Mouse (Mus musculus) kidney, embryonic 15.5 days (tissue): ENCODE measurements at regions not wholly inside any gene's neighbourhood (a gene's known extent, or its start where the extent isn't known, plus 50 kb on each side); places are given as distances from the start of the nearest gene placed in this dataset.

ENCODE experiments used
- ATAC-seq: fragments of 200-750 bp; cut with Nextera tagmentation; replicated peaks from 2 replicates; pipeline ENCODE4 v1.8.0; 2017; ENCODE audit warnings: moderate TSS enrichment; ENCODE audit not compliant: low FRiP score
- H3K27ac ChIP-seq: fragments of 300-500 bp; sonication (generic); 2 replicates; pipeline ENCODE4 v1.5.1; 2015; ENCODE audit warnings: mild to moderate bottlenecking, inconsistent platforms
- H3K27me3 ChIP-seq: fragments of 300-500 bp; sonication (generic); 2 replicates; pipeline ENCODE4 v1.6.1; 2015; ENCODE audit warnings: inconsistent platforms
- H3K36me3 ChIP-seq: fragments of 300-500 bp; sonication (generic); 2 replicates; pipeline ENCODE4 v1.6.1; 2015; ENCODE audit warnings: inconsistent platforms
- H3K4me1 ChIP-seq: fragments of 300-500 bp; sonication (generic); 2 replicates; pipeline ENCODE4 v1.6.1; 2015; ENCODE audit warnings: inconsistent platforms
- H3K4me2 ChIP-seq: fragments of 300-500 bp; sonication (generic); 2 replicates; pipeline ENCODE4 v1.6.1; 2015; ENCODE audit warnings: moderate library complexity, mild to moderate bottlenecking, inconsistent platforms
- H3K4me3 ChIP-seq: fragments of 300-500 bp; sonication (generic); replicated peaks from 2 replicates; pipeline ENCODE4 v1.5.1; 2015; ENCODE audit warnings: mild to moderate bottlenecking, inconsistent platforms
- H3K9ac ChIP-seq: fragments of 300-500 bp; sonication (generic); 2 replicates; pipeline ENCODE4 v1.6.1; 2015; ENCODE audit warnings: mild to moderate bottlenecking, inconsistent platforms
- H3K9me3 ChIP-seq: fragments of 300-500 bp; sonication (generic); replicated peaks from 2 replicates; pipeline ENCODE4 v1.6.1; 2016; ENCODE audit warnings: inconsistent platforms
- WGBS: fragments of 180-500 bp; shearing (Covaris S2); methylation state at CpG from one replicate; pipeline ENCODE4 v1.1.7; 2015; ENCODE audit warnings: mixed read lengths; 5-methylcytosine and 5-hydroxymethylcytosine counted together

GRCm38 (mm10) chr10:9529408-9529807, 145.6 kb downstream of the Samd5 start:
- Histone ChIP-seq H3K27ac (no peak overlapping the region), H3K9ac (no peak overlapping the region), H3K4me2 (no peak overlapping the region), H3K27me3 (no peaks in the 10 kb centered on the region), H3K36me3 (no peaks in the 10 kb centered on the region), H3K4me3 (no peak overlapping the region), H3K9me3 (no peaks in the 10 kb centered on the region), H3K4me1 (no peaks in the 10 kb centered on the region)
- no peak for ATAC-seq
- 52% methylated on average over 7 of the region's 7 CpGs for WGBS

- Histone ChIP-seq H3K4me3 (no peak overlapping the region), H3K9me3 (no peaks in the 10 kb centered on the region), H3K4me1 (no peaks in the 10 kb centered on the region), H3K27ac (no peak overlapping the region), H3K9ac (no peak overlapping the region), H3K4me2 (no peak overlapping the region), H3K36me3 (no peaks in the 10 kb centered on the region), H3K27me3 (no peaks in the 10 kb centered on the region)
- no peak for ATAC-seq
- 82% methylated on average over 4 of the region's 4 CpGs for WGBS
Observed at GRCm38 (mm10) chr10:9528066-9528465, 146.9 kb downstream of the Samd5 start.

- Histone ChIP-seq H3K4me3 (no peak overlapping the region), H3K4me1 (0 out of 2 replicates have a peak, but pooled peaks cover 3% of the 10 kb centered on the region), H3K9ac (no peak overlapping the region), H3K27ac (no peak overlapping the region), H3K27me3 (no peaks in the 10 kb centered on the region), H3K9me3 (no peaks in the 10 kb centered on the region), H3K36me3 (no peaks in the 10 kb centered on the region), H3K4me2 (no peak overlapping the region)
- ATAC-seq: no peak
- 66% methylated on average over 12 of the region's 12 CpGs for WGBS
Observed at GRCm38 (mm10) chr10:9509764-9510390, 165.1 kb downstream of the Samd5 start.

GRCm38 (mm10) chr10:9509092-9509671, 165.8 kb downstream of the Samd5 start:
- Histone ChIP-seq H3K4me1 (peaks cover 5% of the 10 kb centered on the region; the same call in 1 of the 2 replicates), H3K9me3 (no peaks in the 10 kb centered on the region), H3K4me3 (no peak overlapping the region), H3K9ac (no peak overlapping the region), H3K27me3 (no peaks in the 10 kb centered on the region), H3K4me2 (no peak overlapping the region), H3K36me3 (no peaks in the 10 kb centered on the region), H3K27ac (no peak overlapping the region)
- ATAC-seq: no peak
- WGBS: 78% methylated on average over 17 of the region's 17 CpGs

GRCm38 (mm10) chr10:9503569-9504493, 171.2 kb downstream of the Samd5 start:
- WGBS: 55% methylated on average over 11 of the region's 11 CpGs
- H3K27ac ChIP-seq: peak overlapping the region; percentile 22; the same call in 1 of the 2 replicates
- 0 out of 2 replicates have a peak, but pooled peaks have one; percentile 56 for ATAC-seq

GRCm38 (mm10) chr10:9498550-9498949, 176.5 kb downstream of the Samd5 start:
- H3K4me2 ChIP-seq: no peak overlapping the region
- 92% methylated on average over 3 of the region's 3 CpGs for WGBS
- ATAC-seq: no peak

More at GRCm38 (mm10) chr10:9503569-9504493, 171.2 kb downstream of the Samd5 start:
- H3K9me3 ChIP-seq: no peaks in the 10 kb centered on the region
- no peak overlapping the region for H3K4me2 ChIP-seq
- H3K27me3 ChIP-seq: no peaks in the 10 kb centered on the region
- no peak overlapping the region for H3K9ac ChIP-seq
- no peaks in the 10 kb centered on the region for H3K36me3 ChIP-seq
- no peak overlapping the region for H3K4me3 ChIP-seq
- H3K4me1 ChIP-seq: peaks cover 11% of the 10 kb centered on the region

GRCm38 (mm10) chr10:9497021-9497420, 178.0 kb downstream of the Samd5 start:
- Histone ChIP-seq H3K27me3 (no peaks in the 10 kb centered on the region), H3K4me2 (no peak overlapping the region), H3K27ac (no peak overlapping the region), H3K4me1 (no peaks in the 10 kb centered on the region), H3K36me3 (no peaks in the 10 kb centered on the region), H3K4me3 (no peak overlapping the region), H3K9me3 (no peaks in the 10 kb centered on the region), H3K9ac (no peak overlapping the region)
- no peak for ATAC-seq
- 87% methylated on average over 1 of the region's 1 CpGs for WGBS

More at GRCm38 (mm10) chr10:9498550-9498949, 176.5 kb downstream of the Samd5 start:
- Histone ChIP-seq H3K4me3 (no peak overlapping the region), H3K27me3 (no peaks in the 10 kb centered on the region), H3K27ac (no peak overlapping the region), H3K9ac (no peak overlapping the region), H3K36me3 (no peaks in the 10 kb centered on the region), H3K9me3 (no peaks in the 10 kb centered on the region), H3K4me1 (peaks cover 4% of the 10 kb centered on the region; the same call in 1 of the 2 replicates)

- Histone ChIP-seq H3K36me3 (no peaks in the 10 kb centered on the region), H3K27ac (no peak overlapping the region), H3K4me1 (no peaks in the 10 kb centered on the region), H3K27me3 (no peaks in the 10 kb centered on the region), H3K4me3 (no peak overlapping the region), H3K9me3 (no peaks in the 10 kb centered on the region), H3K9ac (no peak overlapping the region), H3K4me2 (no peak overlapping the region)
- WGBS: 46% methylated on average over 6 of the region's 6 CpGs
- no peak; the same call in 1 of the 2 replicates for ATAC-seq
Observed at GRCm38 (mm10) chr10:9495143-9495651, 179.8 kb downstream of the Samd5 start.

GRCm38 (mm10) chr10:9490416-9490815, 184.6 kb downstream of the Samd5 start:
- Histone ChIP-seq H3K36me3 (no peaks in the 10 kb centered on the region), H3K4me1 (no peaks in the 10 kb centered on the region), H3K4me2 (no peak overlapping the region), H3K9ac (no peak overlapping the region), H3K9me3 (no peaks in the 10 kb centered on the region), H3K27ac (no peak overlapping the region), H3K4me3 (no peak overlapping the region), H3K27me3 (no peaks in the 10 kb centered on the region)
- ATAC-seq: no peak
- WGBS: 76% methylated on average over 2 of the region's 2 CpGs

GRCm38 (mm10) chr10:9462361-9462760, 212.6 kb downstream of the Samd5 start:
- Histone ChIP-seq H3K4me1 (no peaks in the 10 kb centered on the region), H3K36me3 (no peaks in the 10 kb centered on the region), H3K27ac (no peak overlapping the region), H3K27me3 (no peaks in the 10 kb centered on the region), H3K9me3 (no peaks in the 10 kb centered on the region), H3K4me3 (no peak overlapping the region), H3K9ac (no peak overlapping the region), H3K4me2 (no peak overlapping the region)
- no peak for ATAC-seq
- 61% methylated on average over 6 of the region's 6 CpGs for WGBS

GRCm38 (mm10) chr10:9459145-9459544, 215.9 kb downstream of the Samd5 start:
- H3K4me2 ChIP-seq: no peak overlapping the region
- WGBS: 89% methylated on average over 6 of the region's 6 CpGs
- H3K27me3 ChIP-seq: no peaks in the 10 kb centered on the region
- H3K4me3 ChIP-seq: no peak overlapping the region
- H3K36me3 ChIP-seq: no peaks in the 10 kb centered on the region
- no peaks in the 10 kb centered on the region for H3K9me3 ChIP-seq
- no peak overlapping the region for H3K27ac ChIP-seq
- H3K4me1 ChIP-seq: no peaks in the 10 kb centered on the region
- no peak for ATAC-seq
- no peak overlapping the region for H3K9ac ChIP-seq

GRCm38 (mm10) chr10:9458466-9458865, 216.5 kb downstream of the Samd5 start:
- Histone ChIP-seq H3K4me3 (no peak overlapping the region), H3K4me2 (no peak overlapping the region), H3K36me3 (no peaks in the 10 kb centered on the region)

More at GRCm38 (mm10) chr10:9458466-9458865, 216.5 kb downstream of the Samd5 start:
- Histone ChIP-seq H3K4me1 (no peaks in the 10 kb centered on the region), H3K27me3 (no peaks in the 10 kb centered on the region), H3K9me3 (no peaks in the 10 kb centered on the region), H3K9ac (no peak overlapping the region), H3K27ac (no peak overlapping the region)
- no peak for ATAC-seq
- WGBS: 36% methylated on average over 2 of the region's 2 CpGs
